Mouse (Mus musculus) MEL (cell line): ENCODE measurements around the gene Cpeb1. TPM values are rescaled to one million over a fixed set of nuclear protein-coding genes. Genes with fewer than 3 reads are reported as not detected.

ENCODE experiments used
- DNase-seq: peaks from one replicate; pipeline ENCODE4 v3.0.0; 2011; ENCODE audit warnings: low read depth, low spot score
- H3K27ac ChIP-seq: 2 replicates; pipeline ENCODE4 v1.5.1; 2012; ENCODE audit warnings: low read depth, mild to moderate bottlenecking, control low read depth, low read length, moderate library complexity; ENCODE audit not compliant: control insufficient read depth
- H3K27me3 ChIP-seq, 2 experiments: fragments of 150-350 bp in 1 of 2; sonication (generic) in 1 of 2; 2 replicates each; pipeline ENCODE4 v1.6.1; 2012; ENCODE audit warnings: low read length in 2 of 2, mild to moderate bottlenecking in 2 of 2, improper control_type of control experiment in 1 of 2, moderate library complexity in 1 of 2; ENCODE audit not compliant: insufficient read depth in 2 of 2, control insufficient read depth in 1 of 2
- H3K36me3 ChIP-seq, 2 experiments: 2 replicates each; pipeline ENCODE4 v1.6.1; 2012 to 2014; ENCODE audit warnings: low read length in 2 of 2, improper control_type of control experiment in 1 of 2, inconsistent platforms in 1 of 2, mild to moderate bottlenecking in 1 of 2; ENCODE audit not compliant: insufficient read depth in 2 of 2, control insufficient read depth in 1 of 2
- H3K4me1 ChIP-seq, 2 experiments: fragments of 150-350 bp in 1 of 2; sonication (generic) in 1 of 2; 2 replicates each; pipeline ENCODE4 v1.6.1; 2012; ENCODE audit warnings: low read length in 2 of 2, improper control_type of control experiment in 1 of 2, mild to moderate bottlenecking in 1 of 2; ENCODE audit not compliant: insufficient read depth in 2 of 2, control insufficient read depth in 1 of 2
- H3K4me3 ChIP-seq, 2 experiments: fragments of 150-350 bp in 1 of 2; sonication (generic) in 1 of 2; 2 replicates each; pipeline ENCODE4 v1.5.1; 2012; ENCODE audit warnings: low read depth in 2 of 2, low read length in 2 of 2, mild to moderate bottlenecking in 2 of 2, moderate library complexity in 2 of 2, control low read depth in 1 of 2, improper control_type of control experiment in 1 of 2; ENCODE audit not compliant: control insufficient read depth in 1 of 2, insufficient read depth in 1 of 2
- H3K79me2 ChIP-seq: 2 replicates; pipeline ENCODE4 v1.6.1; 2012; ENCODE audit warnings: mild to moderate bottlenecking, low read length, moderate library complexity; ENCODE audit not compliant: control insufficient read depth, poor library complexity, insufficient read depth
- H3K9ac ChIP-seq: 2 replicates; pipeline ENCODE4 v1.6.1; 2012; ENCODE audit warnings: low read depth, mild to moderate bottlenecking, control low read depth, low read length, moderate library complexity; ENCODE audit not compliant: control insufficient read depth, poor library complexity, severe bottlenecking
- H3K9me3 ChIP-seq: fragments of 150-350 bp; sonication (generic); replicated peaks from 2 replicates; pipeline ENCODE4 v1.6.1; 2012; ENCODE audit warnings: mild to moderate bottlenecking, low read length, improper control_type of control experiment, moderate library complexity; ENCODE audit not compliant: insufficient read depth
- BHLHE40 ChIP-seq: IDR thresholded peaks from 2 replicates; pipeline ENCODE4 v1.6.1; 2012; ENCODE audit warnings: low read depth, mild to moderate bottlenecking, inconsistent platforms, low read length, improper control_type of control experiment, borderline replicate concordance
- CHD1 ChIP-seq: IDR thresholded peaks from 2 replicates; pipeline ENCODE4 v1.6.1; 2012; ENCODE audit warnings: low read depth, mild to moderate bottlenecking, inconsistent platforms, low read length, improper control_type of control experiment
- CHD2 ChIP-seq: IDR thresholded peaks from 2 replicates; pipeline ENCODE4 v1.6.1; 2011; ENCODE audit warnings: low read length, improper control_type of control experiment
- CTCF ChIP-seq, 3 experiments: IDR thresholded peaks in 2 of 3; conservative IDR thresholded peaks in 1 of 3; 2 replicates each; pipeline ENCODE4 v1.5.1; 2011 to 2012; ENCODE audit warnings: low read length in 3 of 3, low read depth in 2 of 3, mild to moderate bottlenecking in 2 of 3, improper control_type of control experiment in 1 of 3, inconsistent platforms in 1 of 3, mixed read lengths in 1 of 3, moderate library complexity in 1 of 3; ENCODE audit not compliant: control insufficient read depth in 1 of 3, insufficient read depth in 1 of 3, poor library complexity in 1 of 3, severe bottlenecking in 1 of 3
- E2F4 ChIP-seq: IDR thresholded peaks from 2 replicates; pipeline ENCODE4 v1.6.1; 2011; ENCODE audit warnings: low read depth, low read length, improper control_type of control experiment, borderline replicate concordance
- ELF1 ChIP-seq: IDR thresholded peaks from 2 replicates; pipeline ENCODE4 v1.6.1; 2014; ENCODE audit warnings: low read depth, mild to moderate bottlenecking, inconsistent platforms, low read length, improper control_type of control experiment, moderate library complexity
- EP300 ChIP-seq, 2 experiments: IDR thresholded peaks; 2 replicates each; pipeline ENCODE4 v1.6.1; 2011; ENCODE audit warnings: improper control_type of control experiment in 2 of 2, low read length in 2 of 2, low read depth in 1 of 2, mild to moderate bottlenecking in 1 of 2
- ETS1 ChIP-seq: IDR thresholded peaks from 2 replicates; pipeline ENCODE4 v1.6.1; 2012; ENCODE audit warnings: low read depth, mild to moderate bottlenecking, inconsistent platforms, low read length, improper control_type of control experiment, moderate library complexity
- GABPA ChIP-seq: IDR thresholded peaks from 2 replicates; pipeline ENCODE4 v1.6.1; 2012; ENCODE audit warnings: low read depth, mild to moderate bottlenecking, inconsistent platforms, low read length, improper control_type of control experiment, moderate library complexity
- GATA1 ChIP-seq: IDR thresholded peaks from 2 replicates; pipeline ENCODE4 v1.6.1; 2011; ENCODE audit warnings: low read depth, low read length, improper control_type of control experiment
- HCFC1 ChIP-seq: IDR thresholded peaks from 2 replicates; pipeline ENCODE4 v1.6.1; 2012; ENCODE audit warnings: low read depth, mild to moderate bottlenecking, inconsistent platforms, low read length, improper control_type of control experiment, moderate library complexity
- JUND ChIP-seq: IDR thresholded peaks from 2 replicates; pipeline ENCODE4 v1.6.1; 2011; ENCODE audit warnings: low read depth, mild to moderate bottlenecking, improper control_type of control experiment, low read length
- KAT2A ChIP-seq: conservative IDR thresholded peaks from 2 replicates; pipeline ENCODE4 v1.6.1; 2012; ENCODE audit warnings: low read depth, low read length, improper control_type of control experiment, inconsistent platforms
- MAFK ChIP-seq: IDR thresholded peaks from 2 replicates; pipeline ENCODE4 v1.6.1; 2011; ENCODE audit warnings: low read depth, mild to moderate bottlenecking, low read length, improper control_type of control experiment, borderline replicate concordance
- MAX ChIP-seq: IDR thresholded peaks from 2 replicates; pipeline ENCODE4 v1.6.1; 2011; ENCODE audit warnings: low read length, improper control_type of control experiment
- MAZ ChIP-seq: IDR thresholded peaks from 2 replicates; pipeline ENCODE4 v1.6.1; 2012; ENCODE audit warnings: low read depth, mild to moderate bottlenecking, inconsistent platforms, low read length, improper control_type of control experiment
- MEF2A ChIP-seq: IDR thresholded peaks from 2 replicates; pipeline ENCODE4 v1.6.1; 2014; ENCODE audit warnings: low read depth, mild to moderate bottlenecking, inconsistent platforms, low read length, improper control_type of control experiment; ENCODE audit not compliant: poor library complexity, insufficient replicate concordance, severe bottlenecking; ENCODE audit errors: extremely low read depth
- MXI1 ChIP-seq: IDR thresholded peaks from 2 replicates; pipeline ENCODE4 v1.6.1; 2011; ENCODE audit warnings: mild to moderate bottlenecking, low read depth, low read length, improper control_type of control experiment
- MYC ChIP-seq: IDR thresholded peaks from 2 replicates; pipeline ENCODE4 v1.6.1; 2011; ENCODE audit warnings: low read depth, mild to moderate bottlenecking, low read length, improper control_type of control experiment, moderate library complexity
- NELFE ChIP-seq: IDR thresholded peaks from 2 replicates; pipeline ENCODE4 v1.6.1; 2011; ENCODE audit warnings: low read depth, low read length, improper control_type of control experiment
- POLR2A ChIP-seq, 2 experiments: IDR thresholded peaks; 2 replicates each; pipeline ENCODE4 v1.6.1; 2011 to 2012; ENCODE audit warnings: low read length in 2 of 2, mild to moderate bottlenecking in 2 of 2, control low read depth in 1 of 2, improper control_type of control experiment in 1 of 2, low read depth in 1 of 2, moderate library complexity in 1 of 2; ENCODE audit not compliant: control insufficient read depth in 1 of 2, insufficient read depth in 1 of 2, poor library complexity in 1 of 2
- POLR2AphosphoS5 ChIP-seq: IDR thresholded peaks from 2 replicates; pipeline ENCODE4 v1.6.1; 2012; ENCODE audit warnings: low read depth, borderline replicate concordance, mild to moderate bottlenecking, inconsistent platforms, low read length, moderate library complexity, mixed read lengths
- RAD21 ChIP-seq: IDR thresholded peaks from 2 replicates; pipeline ENCODE4 v1.6.1; 2011; ENCODE audit warnings: mild to moderate bottlenecking, low read depth, low read length, improper control_type of control experiment
- RCOR1 ChIP-seq: IDR thresholded peaks from 2 replicates; pipeline ENCODE4 v1.6.1; 2012; ENCODE audit warnings: low read depth, mild to moderate bottlenecking, inconsistent platforms, low read length, improper control_type of control experiment
- TAL1 ChIP-seq: IDR thresholded peaks from 2 replicates; pipeline ENCODE4 v1.6.1; 2012; ENCODE audit warnings: mild to moderate bottlenecking, inconsistent platforms, low read length, moderate library complexity, mixed read lengths
- TCF12 ChIP-seq: IDR thresholded peaks from 2 replicates; pipeline ENCODE4 v1.6.1; 2014; ENCODE audit warnings: low read depth, mild to moderate bottlenecking, inconsistent platforms, low read length, improper control_type of control experiment, moderate library complexity
- UBTF ChIP-seq: IDR thresholded peaks from 2 replicates; pipeline ENCODE4 v1.6.1; 2012; ENCODE audit warnings: low read depth, mild to moderate bottlenecking, inconsistent platforms, low read length, improper control_type of control experiment, moderate library complexity, borderline replicate concordance; ENCODE audit not compliant: insufficient read depth
- USF1 ChIP-seq: IDR thresholded peaks from 2 replicates; pipeline ENCODE4 v1.6.1; 2014; ENCODE audit warnings: low read depth, mild to moderate bottlenecking, inconsistent platforms, low read length, improper control_type of control experiment, moderate library complexity
- USF2 ChIP-seq, 2 experiments: IDR thresholded peaks; 2 replicates each; pipeline ENCODE4 v1.6.1; 2011 to 2012; ENCODE audit warnings: improper control_type of control experiment in 2 of 2, low read length in 2 of 2, borderline replicate concordance in 1 of 2, inconsistent platforms in 1 of 2, low read depth in 1 of 2, mild to moderate bottlenecking in 1 of 2; ENCODE audit not compliant: insufficient read depth in 1 of 2
- polyA plus RNA-seq, 2 experiments: library from polyadenylated mRNA; stranded (reverse) in 1 of 2; unstranded in 1 of 2; fragments of >175 nt in 1 of 2; fragments of >200 nt in 1 of 2; gene quantifications; 2 replicates each; pipeline versions ENCODE4 v1.2.1 to v1.2.4; 2012; ENCODE audit warnings: low replicate concordance in 2 of 2, low read depth in 1 of 2; ENCODE audit not compliant: insufficient read length in 2 of 2, insufficient read depth in 1 of 2, missing spikeins in 1 of 2
- total RNA-seq: library from RNA; depleted of rRNA; stranded (reverse); fragments of 300-350 nt; gene quantifications from 2 replicates; pipeline ENCODE4 v1.2.3, GENCODE M21; 2012

Gene Cpeb1
- total and polyA plus RNA-seq, 3 experiments = not detected

DNA sequence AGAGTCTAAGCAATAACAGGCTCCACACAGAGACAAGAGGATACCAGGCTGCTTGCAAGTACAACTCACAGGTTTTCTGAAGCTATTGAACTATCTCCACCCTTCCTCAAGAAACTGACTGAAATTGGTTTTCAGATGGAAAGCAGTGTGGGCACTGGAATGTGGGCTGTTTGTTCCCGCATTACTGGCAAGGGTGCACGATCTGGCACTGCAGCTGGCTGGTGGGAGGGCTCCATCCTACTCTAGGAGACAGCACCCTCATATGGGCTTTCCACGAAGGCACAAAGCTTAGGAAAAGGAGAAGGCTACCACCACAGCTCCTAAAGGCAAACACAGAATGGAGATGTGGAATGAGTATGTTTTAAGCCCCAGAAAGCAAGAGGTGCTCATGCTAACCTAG is 85.5 kb downstream of the Cpeb1 start:
- no peak overlapping the region for H3K27ac ChIP-seq
- DNase-seq = no peak
- TF ChIP-seq RCOR1 = no peak
- no peak for TF ChIP-seq MAZ
- TF ChIP-seq MYC = no peak
- TF ChIP-seq MXI1 = no peak
- TF ChIP-seq E2F4 = no peak
- TF ChIP-seq CHD1 = no peak
- no peak for TF ChIP-seq MEF2A
- TF ChIP-seq CHD2 = no peak
- no peak for TF ChIP-seq KAT2A
- no peak for TF ChIP-seq ETS1
- TF ChIP-seq MAFK = no peak
- no peak for TF ChIP-seq HCFC1
- no peak for TF ChIP-seq JUND
- TF ChIP-seq RAD21 = no peak
- TF ChIP-seq EP300 (IDR thresholded peaks at IDR 0.05; ENCODE audit: low read depth in 1 of 2, low read length in 2 of 2) = no peak
- no peak for TF ChIP-seq GABPA
- TF ChIP-seq TAL1 = no peak
- TF ChIP-seq GATA1 = no peak
- no peak for TF ChIP-seq POLR2AphosphoS5
- TF ChIP-seq, all 39 proteins: peak for 0
- Histone ChIP-seq H3K79me2 (no peaks in the 10 kb centered on the region), H3K4me1 (no peaks in the 10 kb centered on the region), H3K27me3 (peaks cover 6 to 11% of the 10 kb centered on the region in 2 experiments), H3K36me3 (no peaks in the 10 kb centered on the region), H3K9me3 (no peaks in the 10 kb centered on the region), H3K4me3 (no peak overlapping the region), H3K9ac (no peak overlapping the region)

DNA sequence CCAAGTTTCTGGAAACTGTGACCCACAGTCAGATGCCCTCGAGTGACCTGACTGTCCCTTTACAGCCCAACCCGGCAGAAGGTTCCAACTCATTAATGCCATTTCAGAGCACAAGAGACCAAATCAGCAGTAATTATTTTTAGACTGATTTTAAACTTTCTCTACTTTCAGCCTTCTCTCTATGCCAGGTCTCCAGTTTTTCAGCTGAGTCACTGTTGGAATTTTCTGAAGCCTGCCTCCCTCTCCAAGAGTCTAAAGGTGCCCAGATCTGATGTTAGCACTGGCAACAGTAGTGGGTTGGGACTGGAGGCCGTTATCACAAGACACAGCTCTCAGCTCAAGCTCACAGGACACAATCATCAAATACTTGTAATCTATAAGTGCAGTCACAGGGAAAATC is 87.3 kb downstream of the Cpeb1 start:
- H3K9me3 ChIP-seq = no peaks in the 10 kb centered on the region
- no peaks in the 10 kb centered on the region for H3K79me2 ChIP-seq
- no peaks in the 10 kb centered on the region for H3K36me3 ChIP-seq
- no peaks in the 10 kb centered on the region for H3K4me1 ChIP-seq
- no peak overlapping the region for H3K4me3 ChIP-seq
- no peak overlapping the region for H3K27ac ChIP-seq
- H3K9ac ChIP-seq = no peak overlapping the region
- no peak for DNase-seq
- TF ChIP-seq UBTF = no peak
- no peak for TF ChIP-seq POLR2A (IDR thresholded peaks at IDR 0.05; ENCODE audit: control insufficient read depth in 1 of 2, insufficient read depth in 1 of 2, low read depth in 1 of 2, low read length in 2 of 2, poor library complexity in 1 of 2)
- TF ChIP-seq USF2 (IDR thresholded peaks at IDR 0.05; ENCODE audit: borderline replicate concordance in 1 of 2, insufficient read depth in 1 of 2, low read depth in 1 of 2, low read length in 2 of 2) = no peak
- no peak for TF ChIP-seq TCF12
- TF ChIP-seq CTCF (IDR thresholded peaks at IDR 0.05 in 2 of 3, conservative IDR thresholded peaks at IDR 0.05 in 1 of 3; ENCODE audit: control insufficient read depth in 1 of 3, insufficient read depth in 1 of 3, low read depth in 2 of 3, low read length in 3 of 3, poor library complexity in 1 of 3, severe bottlenecking in 1 of 3) = no peak
- TF ChIP-seq NELFE = no peak
- no peak for TF ChIP-seq EP300 (IDR thresholded peaks at IDR 0.05; ENCODE audit: low read depth in 1 of 2, low read length in 2 of 2)
- TF ChIP-seq MAX = no peak
- no peak for TF ChIP-seq BHLHE40
- TF ChIP-seq MEF2A = no peak
- no peak for TF ChIP-seq USF1
- TF ChIP-seq KAT2A = no peak
- no peak for TF ChIP-seq TAL1
- TF ChIP-seq ELF1 = no peak
- no peak for TF ChIP-seq RAD21
- TF ChIP-seq, all 39 proteins: peak for 0
- peaks cover 7 to 19% of the 10 kb centered on the region in 2 experiments for H3K27me3 ChIP-seq
